ENCODE assay signal across 7 mouse cellular contexts in genomic region chr8:120509136-120510034, GRCm38 (mm10).
DNase-seq lines count a peak whose midpoint lies in the region; ATAC-seq lines count a peak whose summit lies in the region.

No protein-coding gene starts in this region.

- H3K27me3 ChIP-seq in embryonic facial prominence, embryonic 13.5 days, result no peaks in the 10 kb centered on the region
- H3K27me3 ChIP-seq in hindbrain, embryonic 16.5 days (replicated peaks; ENCODE audit: control insufficient read depth, insufficient read depth, low read length), result no peaks in the 10 kb centered on the region

- H3K4me2 ChIP-seq in embryonic facial prominence, embryonic 13.5 days, result peak overlapping the region; percentile 53
- peak overlapping the region; percentile 41 for H3K4me2 ChIP-seq in hindbrain, embryonic 16.5 days (ENCODE audit: low read length)

- ATAC-seq in embryonic facial prominence, embryonic 13.5 days (ENCODE audit: insufficient number of reproducible peaks, insufficient read depth, low FRiP score, low TSS enrichment, low read depth), result 0 out of 2 replicates have a peak, but pooled peaks have one; percentile 4
- ATAC-seq in hindbrain, embryonic 16.5 days, result peak; percentile 55; the same call in 1 of the 2 replicates

- 6% methylated on average over 21 of the region's 21 CpGs for WGBS in embryonic facial prominence, embryonic 13.5 days
- WGBS in hindbrain, embryonic 16.5 days, result 8% methylated on average over 21 of the region's 21 CpGs

- peak overlapping the region; percentile 55; the same call in 1 of the 2 replicates for H3K27ac ChIP-seq in embryonic facial prominence, embryonic 13.5 days
- peak overlapping the region; percentile 42; the same call in 1 of the 2 replicates for H3K27ac ChIP-seq in hindbrain, embryonic 16.5 days (ENCODE audit: low read depth, low read length)

- no peaks in the 10 kb centered on the region for H3K36me3 ChIP-seq in embryonic facial prominence, embryonic 13.5 days
- no peaks in the 10 kb centered on the region for H3K36me3 ChIP-seq in hindbrain, embryonic 16.5 days (ENCODE audit: control insufficient read depth, insufficient read depth, low read length)

- H3K4me3 ChIP-seq in embryonic facial prominence, embryonic 13.5 days, result peak overlapping the region; percentile 13
- H3K4me3 ChIP-seq in hindbrain, embryonic 16.5 days (ENCODE audit: low read length), result peak overlapping the region; percentile 4; the same call in 1 of the 2 replicates

- 0 out of 2 replicates have a peak overlapping the region, but pooled peaks have one; percentile 27 for H3K9ac ChIP-seq in embryonic facial prominence, embryonic 13.5 days
- peak overlapping the region; percentile 36 for H3K9ac ChIP-seq in hindbrain, embryonic 16.5 days (ENCODE audit: low read depth, low read length)

- peak; percentile 94 for DNase-seq in ZHBTc4 (ENCODE audit: low read depth, low spot score)
- peak; percentile 60 for DNase-seq in lung, postnatal 36 days
- peak; percentile 62 for DNase-seq in yolk sac, embryonic 10.5 days (ENCODE audit: low spot score)
- no peak for DNase-seq in left cerebral cortex, postnatal 14 days (ENCODE audit: low spot score in 2 of 2)
- no peak for DNase-seq in gastrocnemius, postnatal 25 days

- no peaks in the 10 kb centered on the region for H3K9me3 ChIP-seq in embryonic facial prominence, embryonic 13.5 days
- no peaks in the 10 kb centered on the region for H3K9me3 ChIP-seq in hindbrain, embryonic 16.5 days (ENCODE audit: control insufficient read depth, low read length)

- H3K4me1 ChIP-seq in embryonic facial prominence, embryonic 13.5 days, result peaks cover 93% of the 10 kb centered on the region
- H3K4me1 ChIP-seq in hindbrain, embryonic 16.5 days (ENCODE audit: control insufficient read depth, insufficient read depth, low read depth, low read length), result peaks cover 91% of the 10 kb centered on the region

- intact Hi-C loops in left cerebral cortex, postnatal 14 days (cut with DNase I), result no loop called here

Comparison
In these comparisons a context has a peak if more than half of its experiments do, and no peak if none do; other contexts are left out.
1. DNase-seq: peak in ZHBTc4 (single experiment), lung, postnatal 36 days (single experiment) and yolk sac, embryonic 10.5 days (single experiment); none in left cerebral cortex, postnatal 14 days (0 of 2) and gastrocnemius, postnatal 25 days (single experiment).